Mouse (Mus musculus): ENCODE results near the gene Unc13d.

DNA sequence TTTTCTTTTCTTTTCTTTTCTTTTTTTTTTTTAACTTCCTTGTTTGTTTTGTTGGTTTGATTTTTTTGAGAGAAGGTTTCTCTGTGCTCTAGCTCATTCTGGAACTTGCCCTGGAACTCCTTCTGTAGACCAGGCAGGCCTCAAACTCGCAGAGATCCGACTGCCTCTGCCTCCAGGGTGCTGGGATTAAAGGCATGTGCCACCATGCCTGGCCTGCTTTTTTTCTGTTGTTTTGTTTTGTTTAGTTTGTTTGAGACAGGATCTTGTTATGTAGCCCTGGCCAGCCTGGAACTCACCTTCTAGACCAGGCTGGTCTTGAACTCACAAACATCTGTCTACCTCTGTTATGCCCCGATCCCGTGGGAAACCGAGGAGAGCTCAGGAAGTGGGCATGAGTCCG is 11.8 kb upstream of the Unc13d start:
- TF ChIP-seq CTCF (IDR thresholded peaks at IDR 0.05; ENCODE audit: extremely low read depth, insufficient read length, insufficient replicate concordance, low read depth, low read length): no peak
- no peak for TF ChIP-seq POLR2A (IDR thresholded peaks at IDR 0.05; ENCODE audit: low read depth, low read length)
